Mouse (Mus musculus): ENCODE measurements around the gene Klk12. TPM values are rescaled to one million over a fixed set of nuclear protein-coding genes. Genes with fewer than 3 reads are reported as not detected.

Klk12 gene
- polyA plus RNA-seq, 1 experiment from 2014 or later, result not detected

DNA sequence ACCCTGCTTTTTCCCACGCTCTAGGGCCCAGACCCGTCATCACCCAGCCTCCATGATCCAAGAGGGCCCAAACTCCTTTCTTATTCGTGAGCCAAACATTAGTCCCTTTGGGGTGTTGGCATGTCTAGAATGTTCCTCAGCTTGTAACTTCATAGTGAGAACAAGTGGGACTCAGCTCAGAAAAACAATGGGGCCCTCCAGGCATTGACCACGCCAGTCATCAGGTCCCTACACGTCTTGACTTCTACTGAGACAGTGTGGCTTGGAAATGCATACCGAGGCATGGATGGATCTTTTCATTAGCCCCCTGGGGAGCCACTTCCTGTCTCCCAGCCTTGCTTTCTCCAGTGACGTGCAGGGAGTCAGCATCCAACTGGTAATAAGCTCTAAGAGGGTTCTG is 31.2 kb downstream of the Klk12 start:
- Histone ChIP-seq H3K27me3 (ENCODE audit: control insufficient read depth, insufficient read depth, low read length) (peaks cover 12% of the 10 kb centered on the region), H3K4me3 (ENCODE audit: low read depth, low read length) (no peak overlapping the region), H3K9ac (ENCODE audit: low read length) (no peak overlapping the region), H3K9me3 (ENCODE audit: control insufficient read depth, low read length) (no peaks in the 10 kb centered on the region), H3K36me3 (ENCODE audit: control insufficient read depth, insufficient read depth, low read length) (no peaks in the 10 kb centered on the region), H3K4me2 (ENCODE audit: low read depth, low read length, severe bottlenecking) (no peak overlapping the region), H3K27ac (ENCODE audit: low read depth, low read length) (no peak overlapping the region), H3K4me1 (replicated peaks; ENCODE audit: control insufficient read depth, insufficient read depth, low read length) (no peaks in the 10 kb centered on the region)
- WGBS, result 82% methylated on average over 7 of the region's 7 CpGs
- ATAC-seq (replicated peaks; ENCODE audit: low FRiP score) (no peak), DNase-seq (ENCODE audit: low spot score) (no peak)

DNA sequence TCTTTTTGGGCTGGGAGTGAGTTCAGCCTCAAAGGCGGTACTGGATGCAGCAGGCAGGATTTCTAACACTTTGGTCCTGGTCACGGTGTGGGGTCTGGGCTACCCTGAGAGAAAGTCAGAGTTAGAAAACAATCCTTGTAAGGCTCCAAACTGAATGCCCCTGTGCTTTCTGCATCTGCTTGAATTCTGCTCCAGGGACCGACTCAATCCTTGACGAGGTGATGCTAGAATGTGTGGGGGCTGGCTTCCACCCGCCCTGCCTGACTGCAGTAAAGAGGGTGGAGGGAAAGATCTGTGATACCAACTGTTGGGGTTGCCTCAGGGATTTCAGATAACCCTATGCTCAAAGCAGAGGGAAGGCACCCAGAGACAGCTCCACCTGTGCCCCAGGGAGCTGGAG is 42.3 kb downstream of the Klk12 start, which contains the start of gene Klk7:
Gene Klk7, plus strand, starts transcription at position 301 of the 400 bp plus-strand sequence.
- ATAC-seq (replicated peaks; ENCODE audit: low FRiP score) (no peak), DNase-seq (ENCODE audit: low spot score) (no peak)
- Histone ChIP-seq H3K36me3 (ENCODE audit: control insufficient read depth, insufficient read depth, low read length) (no peaks in the 10 kb centered on the region), H3K9ac (ENCODE audit: low read length) (no peak within 1 kb of the TSS), H3K4me1 (replicated peaks; ENCODE audit: control insufficient read depth, insufficient read depth, low read length) (no peaks in the 10 kb centered on the region), H3K4me3 (ENCODE audit: low read depth, low read length) (no peak within 1 kb of the TSS), H3K4me2 (ENCODE audit: low read depth, low read length, severe bottlenecking) (no peak within 1 kb of the TSS), H3K9me3 (ENCODE audit: control insufficient read depth, low read length) (no peaks in the 10 kb centered on the region), H3K27ac (ENCODE audit: low read depth, low read length) (no peak within 1 kb of the TSS), H3K27me3 (ENCODE audit: control insufficient read depth, insufficient read depth, low read length) (no peaks in the 10 kb centered on the region)
- 57% methylated on average over 5 of the region's 5 CpGs for WGBS

DNA sequence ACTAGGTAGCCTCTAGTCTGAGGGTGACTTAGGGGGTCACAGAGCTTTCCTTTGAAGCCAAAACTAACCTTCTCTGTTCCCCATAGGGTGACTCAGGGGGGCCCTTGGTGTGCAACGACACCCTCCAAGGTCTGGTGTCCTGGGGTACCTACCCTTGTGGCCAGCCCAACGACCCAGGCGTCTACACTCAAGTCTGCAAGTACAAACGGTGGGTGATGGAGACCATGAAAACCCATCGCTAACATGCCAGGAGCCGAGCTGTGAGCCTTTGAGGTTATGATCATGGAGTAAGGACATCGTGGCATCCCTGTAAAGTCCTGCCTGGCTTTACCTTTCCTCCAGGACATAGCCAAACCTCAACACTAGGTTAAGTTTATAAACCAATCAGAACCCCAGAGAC is 46.5 kb downstream of the Klk12 start:
- no peak for ATAC-seq (replicated peaks; ENCODE audit: low FRiP score)
- no peaks in the 10 kb centered on the region for H3K4me1 ChIP-seq (replicated peaks; ENCODE audit: control insufficient read depth, insufficient read depth, low read length)
- no peaks in the 10 kb centered on the region for H3K9me3 ChIP-seq (ENCODE audit: control insufficient read depth, low read length)
- no peaks in the 10 kb centered on the region for H3K27me3 ChIP-seq (ENCODE audit: control insufficient read depth, insufficient read depth, low read length)
- 89% methylated on average over 7 of the region's 7 CpGs for WGBS
- no peak overlapping the region for H3K27ac ChIP-seq (ENCODE audit: low read depth, low read length)
- no peak overlapping the region for H3K4me3 ChIP-seq (ENCODE audit: low read depth, low read length)
- DNase-seq (ENCODE audit: low spot score), result no peak
- H3K9ac ChIP-seq (ENCODE audit: low read length), result no peak overlapping the region
- H3K4me2 ChIP-seq (ENCODE audit: low read depth, low read length, severe bottlenecking), result no peak overlapping the region
- H3K36me3 ChIP-seq (ENCODE audit: control insufficient read depth, insufficient read depth, low read length), result no peaks in the 10 kb centered on the region

DNA sequence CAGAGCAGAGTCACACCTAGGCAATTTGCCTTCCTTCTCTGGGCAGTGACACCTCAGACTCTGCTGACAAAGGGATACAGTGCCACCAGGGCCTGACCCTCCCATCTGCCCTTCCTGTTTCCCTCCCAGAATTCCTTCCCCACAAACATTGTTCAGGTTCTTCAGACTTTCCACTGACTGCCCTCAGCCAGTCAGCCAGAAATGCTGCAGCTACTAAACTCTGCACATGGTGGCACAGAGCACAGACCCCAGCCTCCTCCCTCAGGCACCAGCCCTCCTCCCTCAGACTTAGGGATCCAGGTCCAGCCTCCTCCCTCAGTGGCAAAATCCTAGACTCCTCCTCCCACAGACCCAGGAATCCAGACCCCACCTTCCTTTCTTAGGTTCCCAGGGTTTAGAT is 48.0 kb downstream of the Klk12 start:
- Histone ChIP-seq H3K9me3 (ENCODE audit: control insufficient read depth, low read length) (no peaks in the 10 kb centered on the region), H3K36me3 (ENCODE audit: control insufficient read depth, insufficient read depth, low read length) (no peaks in the 10 kb centered on the region), H3K4me1 (replicated peaks; ENCODE audit: control insufficient read depth, insufficient read depth, low read length) (no peaks in the 10 kb centered on the region), H3K27me3 (ENCODE audit: control insufficient read depth, insufficient read depth, low read length) (no peaks in the 10 kb centered on the region), H3K9ac (ENCODE audit: low read length) (no peak overlapping the region), H3K4me2 (ENCODE audit: low read depth, low read length, severe bottlenecking) (no peak overlapping the region), H3K27ac (ENCODE audit: low read depth, low read length) (no peak overlapping the region), H3K4me3 (ENCODE audit: low read depth, low read length) (no peak overlapping the region)
- ATAC-seq (replicated peaks; ENCODE audit: low FRiP score), result no peak
- no peak for DNase-seq (ENCODE audit: low spot score)

DNA sequence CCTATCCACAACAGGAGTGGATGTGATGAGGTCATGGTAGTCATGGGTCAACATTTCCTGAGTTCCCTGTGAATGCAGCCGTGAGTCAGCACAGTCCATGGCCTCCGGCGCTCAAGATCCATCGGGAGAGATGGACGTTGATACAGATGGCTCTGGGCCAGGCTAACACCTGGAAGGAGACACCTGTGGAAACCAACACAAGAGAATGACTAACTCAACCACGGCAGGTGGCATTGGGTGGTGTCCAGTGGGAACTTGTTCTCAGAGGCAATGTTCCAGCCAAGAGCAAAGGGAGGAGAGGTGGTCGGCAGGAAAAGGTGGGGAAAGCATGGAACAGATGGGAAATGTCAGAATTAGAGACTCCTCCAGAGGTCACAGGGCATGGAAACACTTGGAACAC is 52.9 kb downstream of the Klk12 start:
- no peaks in the 10 kb centered on the region for H3K9me3 ChIP-seq (ENCODE audit: control insufficient read depth, low read length)
- H3K4me3 ChIP-seq (ENCODE audit: low read depth, low read length), result no peak overlapping the region
- H3K27me3 ChIP-seq (ENCODE audit: control insufficient read depth, insufficient read depth, low read length), result no peaks in the 10 kb centered on the region
- no peak for ATAC-seq (replicated peaks; ENCODE audit: low FRiP score)
- H3K36me3 ChIP-seq (ENCODE audit: control insufficient read depth, insufficient read depth, low read length), result no peaks in the 10 kb centered on the region
- no peaks in the 10 kb centered on the region for H3K4me1 ChIP-seq (replicated peaks; ENCODE audit: control insufficient read depth, insufficient read depth, low read length)
- H3K4me2 ChIP-seq (ENCODE audit: low read depth, low read length, severe bottlenecking), result no peak overlapping the region
- no peak overlapping the region for H3K9ac ChIP-seq (ENCODE audit: low read length)
- no peak overlapping the region for H3K27ac ChIP-seq (ENCODE audit: low read depth, low read length)
- DNase-seq (ENCODE audit: low spot score), result no peak
- WGBS, result 91% methylated on average over 7 of the region's 7 CpGs

Other genes with a start within 250 kb of the Klk12 start
- 0.71 and 1.7 TPM in 2 replicates for gene Cd33, start 224.5 kb upstream of the Klk12 start, polyA plus RNA-seq (2014; fragmentation: Nextera tagmentation; extraction: Ambion mirVana)
- 6.7 and 6.8 TPM in 2 replicates for gene Zfp658, start 206.6 kb upstream of the Klk12 start, polyA plus RNA-seq (2014; fragmentation: Nextera tagmentation; extraction: Ambion mirVana)
- gene Zfp719, start 189.3 kb upstream of the Klk12 start, polyA plus RNA-seq (2014; fragmentation: Nextera tagmentation; extraction: Ambion mirVana), result 16.0 and 16.9 TPM in 2 replicates
- 0.92 and 1.0 TPM in 2 replicates for gene Zfp819, start 161.7 kb upstream of the Klk12 start, polyA plus RNA-seq (2014; fragmentation: Nextera tagmentation; extraction: Ambion mirVana)
- not detected in 2 replicates for gene Ceacam18, start 134.2 kb upstream of the Klk12 start, polyA plus RNA-seq (2014; fragmentation: Nextera tagmentation; extraction: Ambion mirVana)
- 0.32 and 0.67 TPM in 2 replicates for gene Siglece, start 108.7 kb upstream of the Klk12 start, polyA plus RNA-seq (2014; fragmentation: Nextera tagmentation; extraction: Ambion mirVana)
- gene Ctu1, start 96.9 kb upstream of the Klk12 start, polyA plus RNA-seq (2014; fragmentation: Nextera tagmentation; extraction: Ambion mirVana), result 13.7 and 14.3 TPM in 2 replicates
- not detected in 2 replicates for gene Klk14, start 78.5 kb upstream of the Klk12 start, polyA plus RNA-seq (2014; fragmentation: Nextera tagmentation; extraction: Ambion mirVana)
- gene Klk13, start 56.3 kb upstream of the Klk12 start, polyA plus RNA-seq (2014; fragmentation: Nextera tagmentation; extraction: Ambion mirVana), result 0.40 TPM in 1 of 2 replicates, not detected in the other
- not detected in 2 replicates for gene Klk11, start 5.7 kb downstream of the Klk12 start, polyA plus RNA-seq (2014; fragmentation: Nextera tagmentation; extraction: Ambion mirVana)
- 0.17 and 0.20 TPM in 2 replicates for gene Klk10, start 12.1 kb downstream of the Klk12 start, polyA plus RNA-seq (2014; fragmentation: Nextera tagmentation; extraction: Ambion mirVana)
- gene Klk9, start 23.0 kb downstream of the Klk12 start, polyA plus RNA-seq (2014; fragmentation: Nextera tagmentation; extraction: Ambion mirVana), result not detected in 2 replicates
- gene Klk8, start 28.7 kb downstream of the Klk12 start, polyA plus RNA-seq (2014; fragmentation: Nextera tagmentation; extraction: Ambion mirVana), result 9.1 and 12.1 TPM in 2 replicates
- not detected in 2 replicates for gene Klk7, start 42.4 kb downstream of the Klk12 start, polyA plus RNA-seq (2014; fragmentation: Nextera tagmentation; extraction: Ambion mirVana)
- not detected in 2 replicates for gene Klk6, start 55.6 kb downstream of the Klk12 start, polyA plus RNA-seq (2014; fragmentation: Nextera tagmentation; extraction: Ambion mirVana)
- 0.31 and 0.51 TPM in 2 replicates for gene Klk5, start 73.1 kb downstream of the Klk12 start, polyA plus RNA-seq (2014; fragmentation: Nextera tagmentation; extraction: Ambion mirVana)
- gene Klk4, start 112.3 kb downstream of the Klk12 start, polyA plus RNA-seq (2014; fragmentation: Nextera tagmentation; extraction: Ambion mirVana), result not detected in 2 replicates
- not detected in 2 replicates for gene Klk15, start 164.8 kb downstream of the Klk12 start, polyA plus RNA-seq (2014; fragmentation: Nextera tagmentation; extraction: Ambion mirVana)
- not detected in 2 replicates for gene Klk1b8, start 181.8 kb downstream of the Klk12 start, polyA plus RNA-seq (2014; fragmentation: Nextera tagmentation; extraction: Ambion mirVana)
- gene Klk1b1, start 197.9 kb downstream of the Klk12 start, polyA plus RNA-seq (2014; fragmentation: Nextera tagmentation; extraction: Ambion mirVana), result not detected in 2 replicates
- not detected in 2 replicates for gene Klk1b9, start 207.2 kb downstream of the Klk12 start, polyA plus RNA-seq (2014; fragmentation: Nextera tagmentation; extraction: Ambion mirVana)
- not detected in 2 replicates for gene Klk1b11, start 227.0 kb downstream of the Klk12 start, polyA plus RNA-seq (2014; fragmentation: Nextera tagmentation; extraction: Ambion mirVana)
- gene Klk1b26, start 243.3 kb downstream of the Klk12 start, polyA plus RNA-seq (2014; fragmentation: Nextera tagmentation; extraction: Ambion mirVana), result not detected in 2 replicates